22 mouse cellular contexts compared by ENCODE assay signal in the genomic region with DNA sequence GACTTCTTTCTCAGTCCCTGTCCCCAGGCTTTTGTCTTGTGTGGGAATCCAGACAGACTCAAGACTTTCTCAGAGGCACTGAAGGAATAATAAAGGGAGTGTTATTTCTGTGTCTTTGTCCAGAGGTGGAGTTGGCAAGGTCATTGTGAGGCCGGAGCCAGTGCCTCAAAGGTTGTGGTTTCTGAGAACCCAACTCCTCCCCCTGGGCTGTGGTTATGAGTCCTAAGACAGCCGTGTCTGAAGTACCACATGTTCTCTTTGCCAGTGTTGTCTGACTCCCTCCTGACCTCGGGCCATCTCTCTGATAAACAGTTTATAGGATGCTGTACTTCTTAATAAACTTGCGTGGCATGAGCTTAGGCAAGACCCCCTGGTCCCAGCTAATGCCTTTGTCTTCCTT. TPM values are rescaled to one million over a fixed set of nuclear protein-coding genes. Genes with fewer than 3 reads are reported as not detected.
DNase-seq lines count a peak whose midpoint lies in the region; ATAC-seq and TF ChIP-seq lines count a peak whose summit lies in the region.
"Had no signal": no experiment of that assay in that cellular context is flagged by ENCODE, and none has a peak within 500 bp of the region (broad histone marks: within the 10 kb centered on the region; RNA-seq: fewer than 3 reads in every experiment).

No protein-coding gene starts in this region.

- H3K79me2 ChIP-seq in myocyte (ENCODE audit: control insufficient read depth, insufficient read depth), result no peaks in the 10 kb centered on the region

- H3K36me3 ChIP-seq in myocyte (ENCODE audit: control insufficient read depth, insufficient read depth), result no peaks in the 10 kb centered on the region
- H3K36me3 ChIP-seq in lung, postnatal 0 days (ENCODE audit: insufficient read depth, low read length), result no peaks in the 10 kb centered on the region
- H3K36me3 ChIP-seq in midbrain, embryonic 11.5 days (ENCODE audit: control insufficient read depth, insufficient read depth, low read length), result no peaks in the 10 kb centered on the region
- H3K36me3 ChIP-seq: embryonic facial prominence, embryonic 10.5 days; forebrain, embryonic 10.5 days; heart, embryonic 10.5 days; hindbrain, embryonic 10.5 days had no signal

- H3K9ac ChIP-seq in lung, postnatal 0 days (replicated peaks; ENCODE audit: low read depth), result no peak overlapping the region
- no peak overlapping the region for H3K9ac ChIP-seq in midbrain, embryonic 11.5 days (ENCODE audit: low read length)
- H3K9ac ChIP-seq: hindbrain, embryonic 14.5 days had no signal

- no peaks in the 10 kb centered on the region for H3K4me1 ChIP-seq in lung, postnatal 0 days (ENCODE audit: insufficient read depth, low read depth, low read length)
- no peaks in the 10 kb centered on the region for H3K4me1 ChIP-seq in midbrain, embryonic 11.5 days (ENCODE audit: control insufficient read depth, insufficient read depth, low read length)

- no peaks in the 10 kb centered on the region for H3K27me3 ChIP-seq in myocyte (ENCODE audit: control insufficient read depth, insufficient read depth, insufficient read length)
- no peaks in the 10 kb centered on the region for H3K27me3 ChIP-seq in lung, postnatal 0 days (replicated peaks; ENCODE audit: insufficient read depth, low read length)
- no peaks in the 10 kb centered on the region for H3K27me3 ChIP-seq in midbrain, embryonic 11.5 days (ENCODE audit: control insufficient read depth, insufficient read depth, low read length)

- intact Hi-C loops in heart, postnatal 25 days (cut with DNase I), result no loop called here

- TF ChIP-seq POLR2A in myocyte (IDR thresholded peaks at IDR 0.05; ENCODE audit: insufficient read length, low read depth), result no peak

- WGBS in lung, postnatal 0 days, result 44% methylated on average over 4 of the region's 4 CpGs
- 90% methylated on average over 4 of the region's 4 CpGs for WGBS in midbrain, embryonic 11.5 days

- H3K27ac ChIP-seq in lung, postnatal 0 days (ENCODE audit: low read length), result no peak overlapping the region
- no peak overlapping the region for H3K27ac ChIP-seq in midbrain, embryonic 11.5 days (ENCODE audit: low read depth, low read length)
- H3K27ac ChIP-seq: embryonic facial prominence, embryonic 10.5 days; forebrain, embryonic 10.5 days; gastrocnemius, adult 2 months; heart, embryonic 10.5 days; hindbrain, embryonic 10.5 days; hindbrain, embryonic 14.5 days had no signal

- ATAC-seq in hematopoietic stem cell, adult 5-6 weeks (replicated peaks in 1 of 2; ENCODE audit: insufficient read depth in 1 of 2, low FRiP score in 2 of 2, low TSS enrichment in 1 of 2, low read depth in 1 of 2, poor library complexity in 2 of 2, severe bottlenecking in 2 of 2), result peak; percentile 60 to 65
- ATAC-seq in lung, postnatal 0 days, result no peak
- ATAC-seq in activated CD4-positive, CD25-positive, alpha-beta regulatory T cell, adult 4 months, result no peak
- no peak for ATAC-seq in midbrain, embryonic 11.5 days (ENCODE audit: low FRiP score)
- ATAC-seq: forebrain, embryonic 14.5 days; inflammation-experienced regulatory T-cells, adult 6 months had no signal

- H3K4me3 ChIP-seq in myocyte, result no peak overlapping the region
- H3K4me3 ChIP-seq in lung, postnatal 0 days (ENCODE audit: low read depth, low read length), result no peak overlapping the region
- H3K4me3 ChIP-seq in midbrain, embryonic 11.5 days (ENCODE audit: low read depth, low read length), result no peak overlapping the region
- H3K4me3 ChIP-seq: embryonic facial prominence, embryonic 10.5 days; forebrain, embryonic 10.5 days; gastrocnemius, adult 2 months; heart, embryonic 10.5 days; hindbrain, embryonic 10.5 days had no signal

- DNase-seq in heart, adult 11 months, result peak; percentile 67
- DNase-seq in heart, postnatal 25 days (ENCODE audit: low spot score), result no peak
- no peak for DNase-seq in lung, postnatal 0 days (ENCODE audit: low spot score)
- no peak for DNase-seq in midbrain, embryonic 11.5 days (ENCODE audit: low spot score, missing footprints)
- DNase-seq: adrenal gland, postnatal 25 days; cerebellum, adult 18-20 months; cerebellum, adult 9-11 months; cerebellum, postnatal 36 days; gastrocnemius, adult 2 months; gastrocnemius, postnatal 25 days; heart, adult 18-20 months; heart, postnatal 10 days had no signal

- TF ChIP-seq EP300 in lung, postnatal 0 days (IDR thresholded peaks at IDR 0.05), result no peak

- peak overlapping the region; percentile 28 for H3K4me2 ChIP-seq in myocyte (ENCODE audit: low read depth)
- no peak overlapping the region for H3K4me2 ChIP-seq in lung, postnatal 0 days (replicated peaks; ENCODE audit: low read depth, low read length)
- H3K4me2 ChIP-seq in midbrain, embryonic 11.5 days, result no peak overlapping the region
- H3K4me2 ChIP-seq: hindbrain, embryonic 14.5 days had no signal

- TF ChIP-seq CTCF in lung, postnatal 0 days (IDR thresholded peaks at IDR 0.05), result no peak

- H3ac ChIP-seq in myocyte (ENCODE audit: control insufficient read depth, insufficient read length), result no peak overlapping the region

- no peaks in the 10 kb centered on the region for H3K9me3 ChIP-seq in lung, postnatal 0 days (ENCODE audit: low read length)
- no peaks in the 10 kb centered on the region for H3K9me3 ChIP-seq in midbrain, embryonic 11.5 days (ENCODE audit: control insufficient read depth, low read length)
- H3K9me3 ChIP-seq: embryonic facial prominence, embryonic 10.5 days; forebrain, embryonic 10.5 days; heart, embryonic 10.5 days; hindbrain, embryonic 10.5 days had no signal

TF ChIP-seq in myocyte, 11 proteins besides CTCF, POLR2A, EP300 and RAD21:
- no peak for TF ChIP-seq POLR2AphosphoS2 (IDR thresholded peaks at IDR 0.05; ENCODE audit: insufficient read length, low read depth)
- TF ChIP-seq USF1 (IDR thresholded peaks at IDR 0.05; ENCODE audit: low read depth), result no peak
- no peak for TF ChIP-seq CEBPB (IDR thresholded peaks at IDR 0.05; ENCODE audit: insufficient read depth, poor library complexity, severe bottlenecking)
- TF ChIP-seq REST (IDR thresholded peaks at IDR 0.05; ENCODE audit: insufficient read depth, insufficient read length), result no peak
- no peak for TF ChIP-seq MYOG (IDR thresholded peaks at IDR 0.05; ENCODE audit: control insufficient read depth in 1 of 3, insufficient read depth in 1 of 3, insufficient read length in 2 of 3, low read depth in 2 of 3)
- no peak for TF ChIP-seq TCF3 (IDR thresholded peaks at IDR 0.05; ENCODE audit: insufficient read length, low read depth)
- TF ChIP-seq SRF (IDR thresholded peaks at IDR 0.05; ENCODE audit: control insufficient read depth, insufficient read length, low read depth), result no peak
- TF ChIP-seq TCF12 (IDR thresholded peaks at IDR 0.05; ENCODE audit: insufficient read depth, poor library complexity, severe bottlenecking), result no peak
- TF ChIP-seq MAX (IDR thresholded peaks at IDR 0.05; ENCODE audit: low read depth), result no peak
- no peak for TF ChIP-seq E2F4 (IDR thresholded peaks at IDR 0.05; ENCODE audit: insufficient read depth)
- TF ChIP-seq MYOD1 (IDR thresholded peaks at IDR 0.05; ENCODE audit: control insufficient read depth in 1 of 3, insufficient read length in 2 of 3, low read depth in 2 of 3), result no peak

RNA-seq across cellular contexts. Expression of a gene that starts 4.7 kb away (rescaled TPM):
- total RNA-seq in heart, postnatal 25 days (2021), result 10 to 100 TPM; 27.2 to 31.4 TPM
- total RNA-seq in hematopoietic stem cell, adult 5-6 weeks (2017), result 81.7 and 107 TPM in 2 replicates
- polyA plus RNA-seq in myocyte (2012; fragmentation: generic; extraction: Trizol), result 7.6 TPM
- 13.7 and 13.8 TPM in 2 replicates for polyA plus RNA-seq in lung, postnatal 0 days (2015; fragmentation: Nextera tagmentation; extraction: Ambion mirVana)
- polyA plus RNA-seq in activated CD4-positive, CD25-positive, alpha-beta regulatory T cell, adult 4 months (2017; shearing (Covaris generic)), result 100 to 1,000 TPM; 103 to 143 TPM
- polyA plus RNA-seq in midbrain, embryonic 11.5 days (2014; fragmentation: Nextera tagmentation; extraction: Ambion mirVana), result 13.6 and 15.7 TPM in 2 replicates

Comparison
In these comparisons a context has a peak if more than half of its experiments do, and no peak if none do; other contexts are left out.
1. ATAC-seq: peak in hematopoietic stem cell, adult 5-6 weeks (2 of 2); none in lung, postnatal 0 days (single experiment), activated CD4-positive, CD25-positive, alpha-beta regulatory T cell, adult 4 months (single experiment) and midbrain, embryonic 11.5 days (single experiment).